Mouse (Mus musculus) heart, embryonic 16.5 days (tissue): Measurements from ENCODE around the gene Clec4g. TPM values are rescaled to one million over a fixed set of nuclear protein-coding genes. Genes with fewer than 3 reads are reported as not detected.

ENCODE experiments used
- ATAC-seq: fragments of 200-750 bp; cut with Nextera tagmentation; replicated peaks from 2 replicates; pipeline ENCODE4 v1.8.0; 2017; ENCODE audit warnings: moderate number of reproducible peaks; ENCODE audit not compliant: insufficient read depth, low FRiP score; ENCODE audit errors: extremely low read depth
- H3K27ac ChIP-seq: fragments of 300-500 bp; sonication (generic); 2 replicates; pipeline ENCODE4 v1.5.1; 2014; ENCODE audit warnings: mild to moderate bottlenecking, low read length, control low read depth, moderate library complexity
- H3K27me3 ChIP-seq: fragments of 300-500 bp; sonication (generic); 2 replicates; pipeline ENCODE4 v1.6.1; 2014; ENCODE audit warnings: low read length, mixed read lengths; ENCODE audit not compliant: control insufficient read depth, insufficient read depth
- H3K36me3 ChIP-seq: fragments of 300-500 bp; sonication (generic); 2 replicates; pipeline ENCODE4 v1.6.1; 2014; ENCODE audit not compliant: control insufficient read depth, insufficient read depth
- H3K4me1 ChIP-seq: fragments of 300-500 bp; sonication (generic); 2 replicates; pipeline ENCODE4 v1.6.1; 2014; ENCODE audit warnings: low read length, mixed read lengths; ENCODE audit not compliant: control insufficient read depth, insufficient read depth
- H3K4me2 ChIP-seq: fragments of 300-500 bp; sonication (generic); 2 replicates; pipeline ENCODE4 v1.6.1; 2014; ENCODE audit warnings: low read depth, mild to moderate bottlenecking, control low read depth, low read length
- H3K4me3 ChIP-seq: fragments of 300-500 bp; sonication (generic); 2 replicates; pipeline ENCODE4 v1.5.1; 2014; ENCODE audit warnings: mild to moderate bottlenecking, control low read depth, low read length
- H3K9ac ChIP-seq: fragments of 300-500 bp; sonication (generic); 2 replicates; pipeline ENCODE4 v1.6.1; 2014; ENCODE audit warnings: low read length, control low read depth
- H3K9me3 ChIP-seq: fragments of 300-500 bp; sonication (generic); replicated peaks from 2 replicates; pipeline ENCODE4 v1.6.1; 2016; ENCODE audit warnings: low read length; ENCODE audit not compliant: control insufficient read depth
- WGBS: fragments of 180-500 bp; shearing (Covaris S2); extraction: QIAGEN DNeasy Blood & Tissue Kit; methylation state at CpG from one replicate; pipeline ENCODE4 v1.1.7; 2014; 5-methylcytosine and 5-hydroxymethylcytosine counted together
- polyA plus RNA-seq: library from polyadenylated mRNA; unstranded; fragments of >200 nt; fragmentation: Nextera tagmentation; extraction: Ambion mirVana; gene quantifications from 2 replicates; pipeline ENCODE4 v1.2.1, GENCODE M21; 2015

The Clec4g gene
- polyA plus RNA-seq, 1 experiment from 2014 or later, result 2.0 TPM

DNA sequence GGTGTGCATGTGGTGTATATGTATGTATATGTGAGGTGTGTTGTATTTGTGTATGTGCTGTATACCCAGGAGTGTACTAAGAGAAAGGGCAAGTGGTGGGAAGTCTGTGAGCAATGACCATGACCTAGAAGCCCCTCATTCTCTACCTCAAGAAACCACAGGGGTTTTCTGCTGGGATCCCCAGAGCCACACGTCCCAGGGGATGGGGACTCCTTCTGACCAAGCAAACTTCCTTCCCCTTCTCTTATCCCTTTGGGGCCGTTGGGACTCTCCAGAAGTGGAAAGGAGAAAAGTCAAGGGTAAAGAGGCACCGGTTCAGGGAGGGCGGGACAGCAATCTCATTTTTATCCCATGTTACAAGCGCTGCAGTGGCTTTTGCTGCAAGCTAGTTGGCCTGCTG, 35.0 kb downstream of the Clec4g start:
- H3K4me2 ChIP-seq, result no peak overlapping the region
- no peak overlapping the region for H3K4me3 ChIP-seq
- no peak overlapping the region for H3K27ac ChIP-seq
- no peaks in the 10 kb centered on the region for H3K4me1 ChIP-seq
- H3K27me3 ChIP-seq, result no peaks in the 10 kb centered on the region
- no peak overlapping the region for H3K9ac ChIP-seq
- ATAC-seq, result no peak
- peaks cover 7% of the 10 kb centered on the region; the same call in 1 of the 2 replicates for H3K36me3 ChIP-seq
- H3K9me3 ChIP-seq, result no peaks in the 10 kb centered on the region
- WGBS, result 53% methylated on average over 5 of the region's 5 CpGs

DNA sequence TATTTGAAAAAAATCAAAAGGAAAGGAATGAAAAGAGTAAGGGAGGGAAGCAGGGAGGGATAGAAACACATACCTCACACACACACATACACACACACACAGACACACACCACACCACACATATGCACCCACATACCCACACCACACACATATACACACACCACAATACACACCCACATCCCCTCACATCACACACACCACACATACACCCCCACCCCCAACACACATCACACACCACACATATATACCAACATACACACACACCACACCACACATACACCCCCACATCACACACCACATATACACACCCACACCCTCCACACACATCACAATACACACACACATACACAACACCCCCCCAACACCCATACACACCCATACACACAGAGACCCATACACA, 35.9 kb downstream of the Clec4g start:
- H3K36me3 ChIP-seq, result peaks cover 16% of the 10 kb centered on the region
- no peak overlapping the region for H3K4me3 ChIP-seq
- no peaks in the 10 kb centered on the region for H3K27me3 ChIP-seq
- H3K9me3 ChIP-seq, result no peaks in the 10 kb centered on the region
- H3K4me2 ChIP-seq, result no peak overlapping the region
- no peak overlapping the region for H3K9ac ChIP-seq
- H3K27ac ChIP-seq, result no peak overlapping the region
- no peak for ATAC-seq
- H3K4me1 ChIP-seq, result no peaks in the 10 kb centered on the region

DNA sequence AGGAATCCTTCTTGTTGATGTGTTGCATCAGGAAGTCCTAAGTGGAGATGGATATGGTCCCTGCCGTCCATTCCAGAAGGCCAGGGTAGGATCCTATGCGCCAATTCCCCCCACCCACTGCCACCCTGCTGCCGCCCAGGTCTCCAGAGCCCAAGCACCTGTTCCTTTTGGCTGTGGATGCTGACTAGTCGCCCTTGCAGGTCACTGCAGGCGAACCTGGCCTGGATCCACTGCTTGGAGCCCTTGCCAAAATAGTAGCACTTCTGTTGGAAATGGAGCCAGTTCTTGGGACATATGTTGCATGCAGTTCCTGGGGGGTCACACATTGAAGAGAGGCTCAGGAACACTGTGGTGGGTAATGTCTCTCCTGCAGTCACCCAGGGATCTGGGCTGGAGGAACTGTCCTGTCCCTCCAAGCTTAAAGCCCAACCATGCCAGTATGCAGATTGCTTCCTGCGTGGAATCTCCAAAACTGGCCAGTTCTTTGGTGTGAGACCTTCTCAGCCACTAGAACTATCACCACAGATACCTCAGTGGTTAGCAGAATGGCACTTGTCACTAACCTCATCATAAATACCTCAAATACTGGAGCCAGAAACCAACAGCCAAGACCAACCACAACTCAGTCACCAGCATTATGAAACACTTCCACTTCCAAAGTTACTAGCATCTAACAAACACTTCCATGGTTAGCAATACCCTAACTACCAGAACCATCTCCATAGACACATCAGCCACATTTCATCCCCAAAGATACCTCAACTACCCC, 36.9 kb downstream of the Clec4g start:
- Histone ChIP-seq H3K9ac (no peak overlapping the region), H3K27ac (no peak overlapping the region), H3K27me3 (no peaks in the 10 kb centered on the region), H3K36me3 (peaks cover 24% of the 10 kb centered on the region), H3K4me3 (no peak overlapping the region), H3K4me2 (no peak overlapping the region), H3K4me1 (no peaks in the 10 kb centered on the region), H3K9me3 (no peaks in the 10 kb centered on the region)
- WGBS, result 69% methylated on average over 6 of the region's 6 CpGs
- no peak for ATAC-seq

DNA sequence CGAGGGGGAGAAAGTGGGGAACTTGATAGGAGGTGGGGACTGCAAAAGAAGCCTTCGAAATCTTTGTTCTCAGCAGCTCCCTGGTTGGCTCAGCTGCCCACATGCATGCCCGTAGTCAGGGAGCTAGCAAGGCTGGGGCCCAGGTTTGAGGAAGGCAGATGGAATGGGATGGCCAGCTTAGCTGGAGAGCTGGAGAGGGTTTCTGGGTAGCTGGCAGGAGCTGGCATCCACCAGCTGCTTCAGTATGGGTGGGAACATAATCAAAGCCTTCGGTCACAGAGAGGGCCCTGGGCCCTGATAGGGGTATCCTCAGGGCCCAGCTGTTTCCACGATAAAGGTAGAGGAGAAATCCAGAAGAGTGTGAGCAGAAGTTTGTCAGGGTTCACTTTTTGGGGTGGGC, 38.0 kb downstream of the Clec4g start:
- WGBS, result 94% methylated on average over 5 of the region's 5 CpGs
- peaks cover 6% of the 10 kb centered on the region for H3K4me1 ChIP-seq
- no peak overlapping the region for H3K4me2 ChIP-seq
- H3K27me3 ChIP-seq, result no peaks in the 10 kb centered on the region
- no peaks in the 10 kb centered on the region for H3K9me3 ChIP-seq
- no peak overlapping the region for H3K4me3 ChIP-seq
- peaks cover 24% of the 10 kb centered on the region for H3K36me3 ChIP-seq
- H3K9ac ChIP-seq, result no peak overlapping the region
- ATAC-seq, result no peak
- H3K27ac ChIP-seq, result no peak overlapping the region

DNA sequence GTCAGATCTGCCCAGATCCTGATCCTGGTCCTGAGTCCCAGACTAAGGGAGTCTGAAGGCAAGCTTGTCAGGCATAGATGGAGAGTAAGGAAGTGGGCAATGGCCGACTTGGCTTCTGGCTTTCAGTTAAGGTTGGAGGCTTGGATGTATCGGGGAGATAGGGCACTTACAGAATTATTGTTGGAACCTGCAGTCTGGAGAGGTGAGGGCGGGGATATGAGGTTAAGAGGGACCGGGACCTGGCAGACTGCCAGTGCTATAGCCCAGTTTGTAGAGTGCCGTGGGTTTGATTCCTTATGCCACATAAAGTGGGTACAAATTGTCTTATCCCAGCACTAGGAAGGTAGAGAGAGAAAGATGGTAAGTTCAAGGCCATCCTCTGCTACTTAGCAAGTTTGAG, 40.8 kb downstream of the Clec4g start:
- peaks cover 13% of the 10 kb centered on the region for H3K4me1 ChIP-seq
- ATAC-seq, result no peak
- no peak overlapping the region for H3K9ac ChIP-seq
- H3K27me3 ChIP-seq, result no peaks in the 10 kb centered on the region
- H3K4me3 ChIP-seq, result no peak overlapping the region
- H3K4me2 ChIP-seq, result no peak overlapping the region
- H3K9me3 ChIP-seq, result no peaks in the 10 kb centered on the region
- H3K27ac ChIP-seq, result no peak overlapping the region
- WGBS, result 66% methylated on average over 5 of the region's 5 CpGs
- peaks cover 24% of the 10 kb centered on the region for H3K36me3 ChIP-seq

- Histone ChIP-seq H3K27me3 (no peaks in the 10 kb centered on the region), H3K4me1 (peaks cover 13% of the 10 kb centered on the region), H3K4me2 (no peak overlapping the region), H3K4me3 (no peak overlapping the region), H3K9ac (no peak overlapping the region), H3K27ac (no peak overlapping the region), H3K36me3 (peaks cover 24% of the 10 kb centered on the region), H3K9me3 (no peaks in the 10 kb centered on the region)
- no peak for ATAC-seq
- WGBS, result 94% methylated on average over 23 of the region's 23 CpGs
These were observed 41.2 kb downstream of the Clec4g start for GRCm38 (mm10) chr8:3679236-3679635.

GRCm38 (mm10) chr8:3678831-3679230, 41.6 kb downstream of the Clec4g start:
- H3K27ac ChIP-seq, result no peak overlapping the region
- no peak overlapping the region for H3K4me2 ChIP-seq
- 92% methylated on average over 23 of the region's 23 CpGs for WGBS
- H3K9ac ChIP-seq, result no peak overlapping the region
- no peaks in the 10 kb centered on the region for H3K9me3 ChIP-seq
- no peaks in the 10 kb centered on the region for H3K27me3 ChIP-seq
- H3K36me3 ChIP-seq, result peaks cover 24% of the 10 kb centered on the region
- H3K4me1 ChIP-seq, result peaks cover 13% of the 10 kb centered on the region
- no peak for ATAC-seq
- no peak overlapping the region for H3K4me3 ChIP-seq

- ATAC-seq, result no peak
- Histone ChIP-seq H3K36me3 (peaks cover 24% of the 10 kb centered on the region), H3K27ac (peak overlapping the region; percentile 91), H3K4me1 (peaks cover 13% of the 10 kb centered on the region), H3K9me3 (no peaks in the 10 kb centered on the region), H3K9ac (peak overlapping the region; percentile 97), H3K4me2 (peak overlapping the region; percentile 89), H3K4me3 (peak overlapping the region; percentile 96), H3K27me3 (no peaks in the 10 kb centered on the region)
- 4% methylated on average over 15 of the region's 15 CpGs for WGBS
These were observed 43.4 kb downstream of the Clec4g start for GRCm38 (mm10) chr8:3676993-3677579.

DNA sequence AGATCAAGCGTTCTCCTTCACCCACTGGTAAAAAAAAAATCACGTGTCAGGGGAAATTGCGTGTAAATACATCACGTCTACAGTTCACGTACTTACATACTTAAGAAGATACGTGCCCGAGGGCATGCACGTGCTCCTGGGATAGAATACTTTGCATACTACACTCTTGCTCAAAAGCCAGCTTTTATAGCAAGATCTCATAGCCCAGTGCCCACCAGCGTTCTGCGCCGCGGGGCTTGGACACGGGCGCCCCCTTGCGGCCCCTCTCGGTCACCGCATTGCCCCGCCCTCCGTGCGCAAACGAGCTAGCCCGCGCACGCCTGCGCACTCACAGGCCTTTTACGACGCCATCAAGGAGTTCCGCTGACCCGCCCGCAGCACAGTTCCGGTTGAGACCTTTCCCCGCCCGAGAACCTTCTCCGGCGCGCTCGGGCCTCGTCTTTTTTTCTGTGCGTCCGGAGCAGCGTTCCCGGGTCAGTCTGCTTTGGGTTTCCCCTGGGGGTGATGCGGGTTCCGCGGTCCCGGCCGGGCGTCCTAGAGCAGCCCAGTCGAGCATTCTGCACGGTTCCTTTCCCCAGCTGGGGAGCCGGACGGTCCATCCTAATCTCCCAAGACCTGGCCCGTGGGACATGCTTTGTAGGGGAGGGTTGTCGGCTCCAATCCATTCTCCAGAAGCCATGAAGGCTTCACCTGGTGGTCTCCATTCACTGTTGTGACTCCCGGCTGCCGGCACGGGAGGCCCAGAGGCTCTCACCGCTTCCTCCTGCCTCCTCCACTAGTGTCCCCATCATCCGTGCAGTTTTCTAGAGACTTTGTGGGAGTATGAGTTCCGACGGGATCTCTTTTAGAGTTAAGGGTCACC, 44.1 kb downstream of the Clec4g start, which contains the start of gene Trappc5:
Gene Trappc5, plus strand, starts transcription at position 169 of the 862 bp plus-strand sequence.
- Histone ChIP-seq H3K4me3 (peak within 1 kb of the TSS; percentile 96), H3K9me3 (no peaks in the 10 kb centered on the region), H3K4me2 (peak within 1 kb of the TSS; percentile 89), H3K36me3 (peaks cover 22% of the 10 kb centered on the region), H3K27ac (peak within 1 kb of the TSS; percentile 91), H3K27me3 (no peaks in the 10 kb centered on the region), H3K4me1 (peaks cover 13% of the 10 kb centered on the region), H3K9ac (peak within 1 kb of the TSS; percentile 97)
- ATAC-seq, result peak; percentile 90
- 1% methylated on average over 61 of the region's 61 CpGs for WGBS
